Mouse (Mus musculus) C2C12 (cell line): ENCODE measurements around the gene Bsnd. TPM values are rescaled to one million over a fixed set of nuclear protein-coding genes. Genes with fewer than 3 reads are reported as not detected.

Experiments
- H3K27me3 ChIP-seq: one replicate; pipeline ENCODE4 v1.6.1; 2011; ENCODE audit not compliant: control insufficient read depth, insufficient read depth, insufficient read length
- H3K36me3 ChIP-seq: one replicate; pipeline ENCODE4 v1.6.1; 2011; ENCODE audit not compliant: control insufficient read depth, insufficient read depth
- H3K4me3 ChIP-seq: one replicate; pipeline ENCODE4 v1.5.1; 2011; ENCODE audit warnings: mild to moderate bottlenecking, control low read depth; ENCODE audit not compliant: poor library complexity, insufficient read depth, severe bottlenecking
- H3K79me2 ChIP-seq: one replicate; pipeline ENCODE4 v1.6.1; 2011; ENCODE audit not compliant: control insufficient read depth, insufficient read depth
- H3K79me3 ChIP-seq: one replicate; pipeline ENCODE4 v1.6.1; 2011; ENCODE audit warnings: low read depth, control low read depth
- H3ac ChIP-seq: one replicate; pipeline ENCODE3; 2011; ENCODE audit warnings: low read depth; ENCODE audit not compliant: control insufficient read depth, insufficient read length
- CEBPB ChIP-seq: IDR thresholded peaks from one replicate; pipeline ENCODE4 v1.6.1; 2011; ENCODE audit warnings: low read depth, mild to moderate bottlenecking, control low read depth, moderate library complexity
- CTCF ChIP-seq: IDR thresholded peaks from one replicate; pipeline ENCODE4 v1.5.1; 2011; ENCODE audit not compliant: control insufficient read depth, insufficient read depth, insufficient read length
- FOSL1 ChIP-seq: IDR thresholded peaks from one replicate; pipeline ENCODE4 v1.8.0; 2011; ENCODE audit warnings: mild to moderate bottlenecking, low read length; ENCODE audit not compliant: poor library complexity, insufficient read depth, severe bottlenecking
- MAX ChIP-seq: IDR thresholded peaks from one replicate; pipeline ENCODE4 v1.6.1; 2011; ENCODE audit warnings: mild to moderate bottlenecking, control low read depth
- MYOD1 ChIP-seq: IDR thresholded peaks from one replicate; pipeline ENCODE4 v1.6.1; 2011; ENCODE audit warnings: low read depth; ENCODE audit not compliant: control insufficient read depth, insufficient read length
- MYOG ChIP-seq: IDR thresholded peaks from one replicate; pipeline ENCODE4 v1.6.1; 2011; ENCODE audit not compliant: control insufficient read depth, insufficient read length; ENCODE audit errors: extremely low read depth
- USF1 ChIP-seq: IDR thresholded peaks from one replicate; pipeline ENCODE4 v1.6.1; 2011; ENCODE audit warnings: low read depth, mild to moderate bottlenecking, control low read depth, moderate library complexity
- polyA plus RNA-seq: library from polyadenylated mRNA; unstranded; fragments of >200 nt; fragmentation: generic; extraction: Trizol; gene quantifications from one replicate; pipeline ENCODE4 v1.2.1, GENCODE M21; 2012; ENCODE audit warnings: missing spikeins

The Bsnd gene
- polyA plus RNA-seq, 1 experiment: not detected

- H3K4me3 ChIP-seq: no peak overlapping the region
- TF ChIP-seq CTCF (no peak), USF1 (no peak), FOSL1 (no peak), MYOD1 (no peak), MYOG (no peak), CEBPB (no peak), MAX (no peak)
- H3K79me2 ChIP-seq: no peaks in the 10 kb centered on the region
- H3K27me3 ChIP-seq: peaks cover 30% of the 10 kb centered on the region
- H3K79me3 ChIP-seq: no peaks in the 10 kb centered on the region
- no peaks in the 10 kb centered on the region for H3K36me3 ChIP-seq
- H3ac ChIP-seq: no peak overlapping the region
These were observed 17.8 kb upstream of the Bsnd start for GRCm38 (mm10) chr4:106509888-106510287.

GRCm38 (mm10) chr4:106505453-106506058 is 13.5 kb upstream of the Bsnd start:
- no peak overlapping the region for H3ac ChIP-seq
- H3K27me3 ChIP-seq: peaks cover 34% of the 10 kb centered on the region
- no peaks in the 10 kb centered on the region for H3K79me2 ChIP-seq
- no peaks in the 10 kb centered on the region for H3K36me3 ChIP-seq
- H3K79me3 ChIP-seq: no peaks in the 10 kb centered on the region
- H3K4me3 ChIP-seq: no peak overlapping the region
- TF ChIP-seq FOSL1 (no peak), MYOG (no peak)

- H3K4me3 ChIP-seq: no peak overlapping the region
- no peak for TF ChIP-seq MYOD1
- TF ChIP-seq USF1: no peak
- no peak for TF ChIP-seq MYOG
- no peak for TF ChIP-seq CTCF
- no peak for TF ChIP-seq FOSL1
- no peak for TF ChIP-seq CEBPB
- no peak for TF ChIP-seq MAX
- no peaks in the 10 kb centered on the region for H3K79me3 ChIP-seq
- peaks cover 42% of the 10 kb centered on the region for H3K27me3 ChIP-seq
- H3ac ChIP-seq: no peak overlapping the region
- no peaks in the 10 kb centered on the region for H3K36me3 ChIP-seq
- no peaks in the 10 kb centered on the region for H3K79me2 ChIP-seq
These were observed 11.5 kb upstream of the Bsnd start for GRCm38 (mm10) chr4:106503578-106503977.

DNA sequence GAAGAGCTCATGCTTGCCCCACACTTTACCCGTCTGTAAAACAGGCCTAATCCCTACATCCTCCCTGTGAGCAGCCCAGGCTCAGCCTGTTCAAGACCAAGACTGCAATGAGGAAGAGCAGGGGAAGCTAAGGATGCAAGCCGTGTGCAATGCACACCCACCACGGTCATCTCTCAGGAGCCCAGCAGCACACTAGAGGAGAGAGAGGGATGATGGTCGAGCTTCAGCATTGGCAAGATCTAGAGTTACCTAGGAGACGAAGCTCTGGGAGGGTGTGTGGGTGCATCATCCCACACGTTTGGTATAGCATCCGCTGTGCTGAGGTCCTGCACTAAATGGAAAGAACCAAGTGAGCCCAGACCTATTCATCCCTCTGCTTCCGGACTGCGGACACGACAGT is 8.0 kb upstream of the Bsnd start:
- H3K79me2 ChIP-seq: no peaks in the 10 kb centered on the region
- no peak overlapping the region for H3K4me3 ChIP-seq
- H3K36me3 ChIP-seq: no peaks in the 10 kb centered on the region
- H3K27me3 ChIP-seq: peaks cover 38% of the 10 kb centered on the region
- H3K79me3 ChIP-seq: no peaks in the 10 kb centered on the region
- no peak overlapping the region for H3ac ChIP-seq
- TF ChIP-seq MYOG (no peak), MYOD1 (no peak)

GRCm38 (mm10) chr4:106498471-106498844 is 6.4 kb upstream of the Bsnd start:
- no peak for TF ChIP-seq FOSL1
- TF ChIP-seq USF1: no peak
- TF ChIP-seq CEBPB: no peak
- H3ac ChIP-seq: no peak overlapping the region
- no peaks in the 10 kb centered on the region for H3K79me3 ChIP-seq
- H3K27me3 ChIP-seq: peaks cover 44% of the 10 kb centered on the region
- no peaks in the 10 kb centered on the region for H3K36me3 ChIP-seq
- H3K79me2 ChIP-seq: no peaks in the 10 kb centered on the region
- no peak overlapping the region for H3K4me3 ChIP-seq

GRCm38 (mm10) chr4:106497776-106498470 is 5.8 kb upstream of the Bsnd start:
- Histone ChIP-seq H3K27me3 (peaks cover 44% of the 10 kb centered on the region), H3K79me2 (no peaks in the 10 kb centered on the region), H3K36me3 (no peaks in the 10 kb centered on the region), H3K4me3 (no peak overlapping the region), H3K79me3 (no peaks in the 10 kb centered on the region), H3ac (no peak overlapping the region)
- TF ChIP-seq MYOG (no peak), MAX (no peak)
